Mouse (Mus musculus): ENCODE results near the gene Syt13. TPM values are rescaled to one million over a fixed set of nuclear protein-coding genes. Genes with fewer than 3 reads are reported as not detected.
A peak's percentile ranks its signal among the peaks of the same experiment; 100 is the strongest.

The Syt13 gene
- under 1 TPM; 0.32 to 0.75 TPM for total RNA-seq (2021)
- long read RNA-seq, experiment 1: 0 reads
- long read RNA-seq, experiment 2, partial matches to known transcripts: 0 of 1 reads
- long read RNA-seq, experiment 2, other reads (novel, unspliced or antisense): 0 of 1 reads

GRCm38 (mm10) chr2:92914933-92915553 lies at the start of gene Syt13:
Syt13 (plus strand) TSS chr2:92915098.
- DNase-seq: peak; percentile 12 to 26

- no peak for DNase-seq
These were observed 48.3 kb upstream of the Syt13 start for GRCm38 (mm10) chr2:92866616-92867015.

GRCm38 (mm10) chr2:92870139-92870836 lies 44.6 kb upstream of the Syt13 start:
- DNase-seq: no peak

- no peak for DNase-seq
These were observed 43.7 kb upstream of the Syt13 start for GRCm38 (mm10) chr2:92871093-92871686.

- DNase-seq: no peak
These were observed 42.2 kb upstream of the Syt13 start for GRCm38 (mm10) chr2:92872652-92873051.

GRCm38 (mm10) chr2:92874592-92874991 lies 40.3 kb upstream of the Syt13 start:
- DNase-seq: no peak

- DNase-seq: no peak
These were observed 37.4 kb upstream of the Syt13 start for GRCm38 (mm10) chr2:92877488-92877887.

GRCm38 (mm10) chr2:92883039-92883911 lies 31.6 kb upstream of the Syt13 start:
- DNase-seq: peak; percentile 33 to 69

GRCm38 (mm10) chr2:92883912-92884243 lies 31.0 kb upstream of the Syt13 start:
- DNase-seq: peak; percentile 5 to 7

- DNase-seq: no peak
These were observed 29.9 kb upstream of the Syt13 start for GRCm38 (mm10) chr2:92884976-92885375.

- DNase-seq: no peak
These were observed 28.0 kb upstream of the Syt13 start for GRCm38 (mm10) chr2:92886862-92887261.

- no peak for DNase-seq
These were observed 22.4 kb upstream of the Syt13 start for GRCm38 (mm10) chr2:92892524-92892923.

- no peak for DNase-seq
These were observed 11.2 kb upstream of the Syt13 start for GRCm38 (mm10) chr2:92903650-92904049.

GRCm38 (mm10) chr2:92904307-92904859 lies 10.5 kb upstream of the Syt13 start:
- DNase-seq: peak; percentile 20 to 68

GRCm38 (mm10) chr2:92910371-92910770 lies 4.5 kb upstream of the Syt13 start:
- peak in 1 of 2 experiments; percentile 52 for DNase-seq

- DNase-seq: no peak
These were observed 2.6 kb upstream of the Syt13 start for GRCm38 (mm10) chr2:92912312-92912711.

GRCm38 (mm10) chr2:92913295-92913694 lies 1.6 kb upstream of the Syt13 start:
- no peak for DNase-seq

- no peak for DNase-seq
These were observed 1.0 kb downstream of the Syt13 start for GRCm38 (mm10) chr2:92915659-92916631.

- DNase-seq: no peak
These were observed 2.7 kb downstream of the Syt13 start for GRCm38 (mm10) chr2:92917405-92918142.

- no peak for DNase-seq
These were observed 5.8 kb downstream of the Syt13 start for GRCm38 (mm10) chr2:92920709-92921108.

Measured in heart, adult 18-20 months (tissue).